Comparison of ENCODE assay signal across 8 mouse cellular contexts in genomic region chr16:52451786-52452476, GRCm38 (mm10). TPM values are rescaled to one million over a fixed set of nuclear protein-coding genes. Genes with fewer than 3 reads are reported as not detected.
DNase-seq lines count a peak whose midpoint lies in the region; ATAC-seq lines count a peak whose summit lies in the region.

No protein-coding gene starts in this region.

- H3K27me3 ChIP-seq in hindbrain, embryonic 10.5 days (ENCODE audit: insufficient read depth, poor library complexity, severe bottlenecking), result peaks cover 26% of the 10 kb centered on the region
- H3K27me3 ChIP-seq in limb, embryonic 15.5 days, result no peaks in the 10 kb centered on the region

- no peak for ATAC-seq in limb, embryonic 15.5 days (ENCODE audit: insufficient number of reproducible peaks, low FRiP score, low TSS enrichment, low read depth)
- no peak for ATAC-seq in frontal cortex, adult (ENCODE audit: low TSS enrichment)

- intact Hi-C loops in gastrocnemius, postnatal 14 days (cut with DNase I; ENCODE audit: low total_unique reads), result no loop called here

- H3K27ac ChIP-seq in hindbrain, embryonic 10.5 days, result peak overlapping the region; percentile 64; the same call in 1 of the 2 replicates
- H3K27ac ChIP-seq in limb, embryonic 15.5 days, result peak overlapping the region; percentile 79

- no peaks in the 10 kb centered on the region for H3K9me3 ChIP-seq in hindbrain, embryonic 10.5 days
- no peaks in the 10 kb centered on the region for H3K9me3 ChIP-seq in limb, embryonic 15.5 days

- H3K9ac ChIP-seq in limb, embryonic 15.5 days, result peak overlapping the region; percentile 44

- 1% methylated on average over 23 of the region's 23 CpGs for WGBS in hindbrain, embryonic 10.5 days
- 0% methylated on average over 23 of the region's 23 CpGs for WGBS in limb, embryonic 15.5 days

- peak overlapping the region; percentile 82 for H3K4me2 ChIP-seq in limb, embryonic 15.5 days

- H3K36me3 ChIP-seq in hindbrain, embryonic 10.5 days, result no peaks in the 10 kb centered on the region
- no peaks in the 10 kb centered on the region for H3K36me3 ChIP-seq in limb, embryonic 15.5 days

- peaks cover 39% of the 10 kb centered on the region for H3K4me1 ChIP-seq in hindbrain, embryonic 10.5 days (replicated peaks)
- H3K4me1 ChIP-seq in limb, embryonic 15.5 days, result peaks cover 8% of the 10 kb centered on the region; the same call in 1 of the 2 replicates

- peak overlapping the region; percentile 61 for H3K4me3 ChIP-seq in hindbrain, embryonic 10.5 days
- H3K4me3 ChIP-seq in limb, embryonic 15.5 days, result peak overlapping the region; percentile 61

- peak; percentile 4 for DNase-seq in gastrocnemius, postnatal 14 days
- DNase-seq in gastrocnemius, adult 18-20 months (ENCODE audit: low spot score), result no peak
- peak; percentile 46 to 53 for DNase-seq in B cell, adult 2 months
- peak; percentile 24 for DNase-seq in embryo, embryonic 10 days (ENCODE audit: low spot score)
- DNase-seq in hindbrain, embryonic 10.5 days (ENCODE audit: low spot score), result no peak
- peak; percentile 32 for DNase-seq in neural tube, embryonic 10.5 days (ENCODE audit: extremely low spot score, low spot score)

RNA-seq across cellular contexts. Expression of gene Alcam, which starts 1.9 kb away (rescaled TPM):
- 1 to 10 TPM; 1.3 to 1.4 TPM for total RNA-seq in gastrocnemius, postnatal 14 days (2021)
- total RNA-seq in gastrocnemius, adult 18-20 months (2021), result under 1 TPM; 0.41 to 0.97 TPM
- 16.8 and 18.2 TPM in 2 replicates for polyA plus RNA-seq in hindbrain, embryonic 10.5 days (2016; fragmentation: Nextera tagmentation; extraction: Ambion mirVana)
- 12.1 and 26.7 TPM in 2 replicates for polyA plus RNA-seq in limb, embryonic 15.5 days (2015; fragmentation: Nextera tagmentation; extraction: Ambion mirVana)

Comparison
In these comparisons a context has a peak if more than half of its experiments do, and no peak if none do; other contexts are left out.
1. DNase-seq: peak in gastrocnemius, postnatal 14 days (single experiment), B cell, adult 2 months (2 of 2), embryo, embryonic 10 days (single experiment) and neural tube, embryonic 10.5 days (single experiment); none in gastrocnemius, adult 18-20 months (single experiment) and hindbrain, embryonic 10.5 days (single experiment).